In genomic region chr7:102249896-102250630, GRCm38 (mm10) we compare ENCODE assay signal across 8 mouse cellular contexts. TPM values are rescaled to one million over a fixed set of nuclear protein-coding genes. Genes with fewer than 3 reads are reported as not detected.
DNase-seq lines count a peak whose midpoint lies in the region; ATAC-seq and TF ChIP-seq lines count a peak whose summit lies in the region.

No protein-coding gene starts in this region.

- no peak for TF ChIP-seq CTCF in liver, embryonic 14.5 days (IDR thresholded peaks at IDR 0.05; ENCODE audit: low read depth)

- H3K27ac ChIP-seq in embryonic facial prominence, embryonic 14.5 days (replicated peaks; ENCODE audit: low read depth, low read length), result peak overlapping the region; percentile 98
- H3K27ac ChIP-seq in liver, embryonic 14.5 days, result peak overlapping the region; percentile 95
- H3K27ac ChIP-seq in stomach, embryonic 14.5 days (ENCODE audit: low read length), result peak overlapping the region; percentile 99

- peak; percentile 86 for ATAC-seq in embryonic facial prominence, embryonic 14.5 days (ENCODE audit: low read depth)
- ATAC-seq in liver, embryonic 14.5 days (ENCODE audit: insufficient read depth), result peak; percentile 80
- ATAC-seq in stomach, embryonic 14.5 days (ENCODE audit: insufficient number of reproducible peaks, insufficient read depth, low FRiP score, low read depth), result peak; percentile 84

- H3K4me2 ChIP-seq in embryonic facial prominence, embryonic 14.5 days (ENCODE audit: low read depth, low read length), result peak overlapping the region; percentile 81
- H3K4me2 ChIP-seq in liver, embryonic 14.5 days (ENCODE audit: low read depth), result peak overlapping the region; percentile 95
- H3K4me2 ChIP-seq in stomach, embryonic 14.5 days (replicated peaks; ENCODE audit: low read depth, low read length), result peak overlapping the region; percentile 83

- no peaks in the 10 kb centered on the region for H3K36me3 ChIP-seq in embryonic facial prominence, embryonic 14.5 days (ENCODE audit: control insufficient read depth, insufficient read depth, low read length)
- H3K36me3 ChIP-seq in liver, embryonic 14.5 days (replicated peaks; ENCODE audit: control insufficient read depth, insufficient read depth, low read depth), result no peaks in the 10 kb centered on the region
- H3K36me3 ChIP-seq in stomach, embryonic 14.5 days (ENCODE audit: control insufficient read depth, insufficient read depth, low read length), result no peaks in the 10 kb centered on the region

- DNase-seq in B cell, adult 2 months, result peak; percentile 84
- peak; percentile 52 to 65 for DNase-seq in adrenal gland, postnatal 4 days (ENCODE audit: low spot score in 2 of 2)
- peak; percentile 89 for DNase-seq in embryonic facial prominence, embryonic 14.5 days (ENCODE audit: low spot score)
- peak; percentile 79 to 86 for DNase-seq in heart, adult 9 months (ENCODE audit: low spot score in 2 of 2)
- DNase-seq in kidney, adult 8-10 months, result peak; percentile 68 to 70
- DNase-seq in liver, embryonic 14.5 days (ENCODE audit: low read depth in 3 of 3, low spot score in 3 of 3), result peak; percentile 60 to 67 (median 64)
- DNase-seq in naive thymus-derived CD4-positive, alpha-beta T cell, adult 2 months (ENCODE audit: low read depth), result peak; percentile 92

- no peaks in the 10 kb centered on the region for H3K9me3 ChIP-seq in embryonic facial prominence, embryonic 14.5 days (ENCODE audit: control insufficient read depth, low read length)
- H3K9me3 ChIP-seq in liver, embryonic 14.5 days (ENCODE audit: control insufficient read depth, low read length), result no peaks in the 10 kb centered on the region
- no peaks in the 10 kb centered on the region for H3K9me3 ChIP-seq in stomach, embryonic 14.5 days (ENCODE audit: control insufficient read depth, low read depth, low read length)

- H3K4me1 ChIP-seq in embryonic facial prominence, embryonic 14.5 days (ENCODE audit: control insufficient read depth, insufficient read depth, low read length), result peaks cover 30% of the 10 kb centered on the region
- peaks cover 39 to 51% of the 10 kb centered on the region in 2 experiments for H3K4me1 ChIP-seq in liver, embryonic 14.5 days (replicated peaks; ENCODE audit: control insufficient read depth in 2 of 2, insufficient read depth in 2 of 2, low read length in 1 of 2)
- peaks cover 35% of the 10 kb centered on the region for H3K4me1 ChIP-seq in stomach, embryonic 14.5 days (ENCODE audit: control insufficient read depth, insufficient read depth, low read length)

- H3K27me3 ChIP-seq in embryonic facial prominence, embryonic 14.5 days (replicated peaks; ENCODE audit: control insufficient read depth, insufficient read depth, low read length), result no peaks in the 10 kb centered on the region
- H3K27me3 ChIP-seq in liver, embryonic 14.5 days (ENCODE audit: control insufficient read depth, insufficient read depth, low read length), result no peaks in the 10 kb centered on the region
- no peaks in the 10 kb centered on the region for H3K27me3 ChIP-seq in stomach, embryonic 14.5 days (ENCODE audit: control insufficient read depth, insufficient read depth, low read length)

- no peak for TF ChIP-seq EP300 in liver, embryonic 14.5 days (IDR thresholded peaks at IDR 0.05; ENCODE audit: low read depth)

- peak overlapping the region; percentile 89 for H3K9ac ChIP-seq in embryonic facial prominence, embryonic 14.5 days (ENCODE audit: low read depth, low read length)
- H3K9ac ChIP-seq in liver, embryonic 14.5 days (replicated peaks), result peak overlapping the region; percentile 89
- H3K9ac ChIP-seq in stomach, embryonic 14.5 days (replicated peaks; ENCODE audit: low read depth, low read length), result peak overlapping the region; percentile 88

- H3K4me3 ChIP-seq in embryonic facial prominence, embryonic 14.5 days (ENCODE audit: low read depth, low read length), result peak overlapping the region; percentile 88
- H3K4me3 ChIP-seq in liver, embryonic 14.5 days (ENCODE audit: insufficient read depth in 1 of 2, low read depth in 2 of 2, low read length in 2 of 2), result peak overlapping the region; percentile 83 to 95
- peak overlapping the region; percentile 97 for H3K4me3 ChIP-seq in stomach, embryonic 14.5 days (ENCODE audit: low read depth, low read length)

- WGBS in embryonic facial prominence, embryonic 14.5 days, result under 1% methylated on average over 17 of the region's 49 CpGs
- WGBS in liver, embryonic 14.5 days (ENCODE audit: insufficient replicate concordance), result under 1% methylated on average over 46 of the region's 49 CpGs
- WGBS in stomach, embryonic 14.5 days, result under 1% methylated on average over 43 of the region's 49 CpGs

RNA-seq across cellular contexts. Expression of gene Rhog, which starts 5.8 kb away (rescaled TPM):
- total RNA-seq in adrenal gland, postnatal 4 days (2021), result 10 to 100 TPM; 57.3 to 57.5 TPM
- 66.6 and 68.0 TPM in 2 replicates for polyA plus RNA-seq in embryonic facial prominence, embryonic 14.5 days (2014; fragmentation: Nextera tagmentation; extraction: Ambion mirVana)
- polyA plus RNA-seq in liver, embryonic 14.5 days (2012; rRNA removed), result 31.4 and 35.9 TPM in 2 replicates
- polyA plus RNA-seq in liver, embryonic 14.5 days (2014; fragmentation: Nextera tagmentation; extraction: Ambion mirVana), result 53.4 and 55.6 TPM in 2 replicates
- 61.6 and 65.1 TPM in 2 replicates for polyA plus RNA-seq in stomach, embryonic 14.5 days (2014; fragmentation: Nextera tagmentation; extraction: Ambion mirVana)

RNA-seq across cellular contexts. Expression of gene Stim1, which starts 17.5 kb away (rescaled TPM):
- 10 to 100 TPM; 68.2 to 74.1 TPM for total RNA-seq in adrenal gland, postnatal 4 days (2021)
- 36.4 TPM in 2 replicates for polyA plus RNA-seq in embryonic facial prominence, embryonic 14.5 days (2014; fragmentation: Nextera tagmentation; extraction: Ambion mirVana)
- polyA plus RNA-seq in liver, embryonic 14.5 days (2012; rRNA removed), result 6.9 and 7.9 TPM in 2 replicates
- polyA plus RNA-seq in liver, embryonic 14.5 days (2014; fragmentation: Nextera tagmentation; extraction: Ambion mirVana), result 9.3 and 11.2 TPM in 2 replicates
- 24.9 and 25.6 TPM in 2 replicates for polyA plus RNA-seq in stomach, embryonic 14.5 days (2014; fragmentation: Nextera tagmentation; extraction: Ambion mirVana)

RNA-seq across cellular contexts. Expression of gene Pgap2, which starts 40.1 kb away (rescaled TPM):
- total RNA-seq in adrenal gland, postnatal 4 days (2021), result 100 to 1,000 TPM; 130 TPM
- polyA plus RNA-seq in embryonic facial prominence, embryonic 14.5 days (2014; fragmentation: Nextera tagmentation; extraction: Ambion mirVana), result 80.8 and 81.1 TPM in 2 replicates
- polyA plus RNA-seq in liver, embryonic 14.5 days (2012; rRNA removed), result 14.5 and 15.4 TPM in 2 replicates
- polyA plus RNA-seq in liver, embryonic 14.5 days (2014; fragmentation: Nextera tagmentation; extraction: Ambion mirVana), result 18.0 and 20.2 TPM in 2 replicates
- polyA plus RNA-seq in stomach, embryonic 14.5 days (2014; fragmentation: Nextera tagmentation; extraction: Ambion mirVana), result 99.0 and 103 TPM in 2 replicates

RNA-seq across cellular contexts. Expression of gene Nup98, which starts 40.1 kb away (rescaled TPM):
- total RNA-seq in adrenal gland, postnatal 4 days (2021), result 10 to 100 TPM; 61.4 to 67.3 TPM
- polyA plus RNA-seq in embryonic facial prominence, embryonic 14.5 days (2014; fragmentation: Nextera tagmentation; extraction: Ambion mirVana), result 35.9 and 37.5 TPM in 2 replicates
- polyA plus RNA-seq in liver, embryonic 14.5 days (2012; rRNA removed), result 7.0 and 8.8 TPM in 2 replicates
- 16.3 and 17.4 TPM in 2 replicates for polyA plus RNA-seq in liver, embryonic 14.5 days (2014; fragmentation: Nextera tagmentation; extraction: Ambion mirVana)
- polyA plus RNA-seq in stomach, embryonic 14.5 days (2014; fragmentation: Nextera tagmentation; extraction: Ambion mirVana), result 51.6 and 53.5 TPM in 2 replicates

Comparison
In these comparisons a context has a peak if more than half of its experiments do, and no peak if none do; other contexts are left out.
1. Peak in every context shown above with its lines: DNase-seq, ATAC-seq, H3K4me3 ChIP-seq and H3K27ac ChIP-seq.